Mouse (Mus musculus): ENCODE results near the gene Mocs2. TPM values are rescaled to one million over a fixed set of nuclear protein-coding genes. Genes with fewer than 3 reads are reported as not detected.
A peak's percentile ranks its signal among the peaks of the same experiment; 100 is the strongest.

Gene Mocs2
- total RNA-seq (2021) (100 to 1,000 TPM; 155 to 161 TPM), polyA plus RNA-seq (2012; rRNA removed) (8.0 and 8.9 TPM in 2 replicates)
- long read RNA-seq, transcript Mocs2-208 (6 exons, 1,855 nt), result minor isoform, 13 of 91 reads
- long read RNA-seq, transcript Mocs2-207 (7 exons, 1,193 nt), result major isoform, 67 of 91 reads
- long read RNA-seq, partial matches to known transcripts, result 2 of 91 reads
- long read RNA-seq, other reads (novel, unspliced or antisense), result 8 of 91 reads

- DNase-seq, result peak; percentile 96
Observed at GRCm38 (mm10) chr13:114817751-114818360, at the start of gene Mocs2. Gene Mocs2, plus strand, starts transcription at chr13:114818236.

- no peak for DNase-seq
Observed at GRCm38 (mm10) chr13:114791511-114791910, 26.5 kb upstream of the Mocs2 start.

GRCm38 (mm10) chr13:114793250-114794030 lies 24.6 kb upstream of the Mocs2 start:
- DNase-seq, result peak; percentile 50

- DNase-seq, result no peak
Observed at GRCm38 (mm10) chr13:114801857-114802256, 16.2 kb upstream of the Mocs2 start.

- no peak for DNase-seq
Observed at GRCm38 (mm10) chr13:114802971-114803370, 15.1 kb upstream of the Mocs2 start.

GRCm38 (mm10) chr13:114809624-114810210 lies 8.3 kb upstream of the Mocs2 start:
- peak; percentile 32 for DNase-seq

GRCm38 (mm10) chr13:114818513-114818912 lies 477 bp downstream of the Mocs2 start:
- peak; percentile 53 for DNase-seq

GRCm38 (mm10) chr13:114822871-114823270 lies 4.8 kb downstream of the Mocs2 start:
- DNase-seq, result no peak

GRCm38 (mm10) chr13:114825377-114825855 lies 7.4 kb downstream of the Mocs2 start:
- DNase-seq, result no peak

- no peak for DNase-seq
Observed at GRCm38 (mm10) chr13:114831367-114831833, 13.4 kb downstream of the Mocs2 start.

GRCm38 (mm10) chr13:114832761-114833160 lies 14.7 kb downstream of the Mocs2 start:
- no peak for DNase-seq

GRCm38 (mm10) chr13:114833351-114833750 lies 15.3 kb downstream of the Mocs2 start:
- DNase-seq, result no peak

GRCm38 (mm10) chr13:114834580-114834979 lies 16.5 kb downstream of the Mocs2 start:
- DNase-seq, result no peak

- DNase-seq, result no peak
Observed at GRCm38 (mm10) chr13:114837061-114837460, 19.0 kb downstream of the Mocs2 start.

GRCm38 (mm10) chr13:114838535-114838990 lies 20.5 kb downstream of the Mocs2 start:
- DNase-seq, result peak; percentile 85

- DNase-seq, result no peak
Observed at GRCm38 (mm10) chr13:114839098-114839497, 21.1 kb downstream of the Mocs2 start.

- DNase-seq, result no peak
Observed at GRCm38 (mm10) chr13:114840545-114840944, 22.5 kb downstream of the Mocs2 start.

- no peak for DNase-seq
Observed at GRCm38 (mm10) chr13:114843318-114843717, 25.3 kb downstream of the Mocs2 start.

- DNase-seq, result no peak
Observed at GRCm38 (mm10) chr13:114845804-114846203, 27.8 kb downstream of the Mocs2 start.

GRCm38 (mm10) chr13:114848945-114849344 lies 30.9 kb downstream of the Mocs2 start:
- no peak for DNase-seq

- no peak for DNase-seq
Observed at GRCm38 (mm10) chr13:114852264-114853111, 34.5 kb downstream of the Mocs2 start.

Measured in adrenal gland, adult 2 months (tissue).